In genomic region chr9:43327182-43328129, GRCm38 (mm10) we compare ENCODE assay signal across 8 mouse cellular contexts. TPM values are rescaled to one million over a fixed set of nuclear protein-coding genes. Genes with fewer than 3 reads are reported as not detected.
DNase-seq lines count a peak whose midpoint lies in the region; ATAC-seq and TF ChIP-seq lines count a peak whose summit lies in the region.

No protein-coding gene starts in this region.

- TF ChIP-seq CTCF in cerebellum, adult 2 months (IDR thresholded peaks at IDR 0.05; ENCODE audit: borderline replicate concordance, insufficient read depth, low read depth, low read length): 0 out of 2 replicates have a peak, but pooled peaks have one; percentile 7
- 0 out of 2 replicates have a peak, but pooled peaks have one; percentile 6 for TF ChIP-seq CTCF in liver, adult 2 months (IDR thresholded peaks at IDR 0.05; ENCODE audit: low read depth, low read length)
- peak; percentile 22; the same call in 1 of the 2 replicates for TF ChIP-seq CTCF in embryonic fibroblast, embryonic 13.5 days (IDR thresholded peaks at IDR 0.05; ENCODE audit: borderline replicate concordance, insufficient read depth, low read length)

- no peaks in the 10 kb centered on the region for H3K27me3 ChIP-seq in cerebellum, adult 2 months (ENCODE audit: control insufficient read depth, insufficient read depth, low read length)
- no peaks in the 10 kb centered on the region for H3K27me3 ChIP-seq in liver, adult 2 months (ENCODE audit: control insufficient read depth, insufficient read depth, low read length)
- no peaks in the 10 kb centered on the region for H3K27me3 ChIP-seq in neural tube, embryonic 13.5 days

- no peaks in the 10 kb centered on the region for H3K36me3 ChIP-seq in liver, adult 2 months (ENCODE audit: control insufficient read depth, insufficient read depth, low read length)
- no peaks in the 10 kb centered on the region for H3K36me3 ChIP-seq in neural tube, embryonic 13.5 days

- H3K4me3 ChIP-seq in cerebellum, adult 2 months (replicated peaks; ENCODE audit: insufficient read depth, low read depth, low read length): no peak overlapping the region
- no peak overlapping the region for H3K4me3 ChIP-seq in liver, adult 2 months (ENCODE audit: insufficient read depth, low read depth, low read length)
- H3K4me3 ChIP-seq in embryonic fibroblast, embryonic 13.5 days (ENCODE audit: insufficient read depth, low read length): no peak overlapping the region
- no peak overlapping the region for H3K4me3 ChIP-seq in neural tube, embryonic 13.5 days

- H3K4me1 ChIP-seq in cerebellum, adult 2 months (ENCODE audit: control insufficient read depth, insufficient read depth, low read length): peaks cover 26% of the 10 kb centered on the region
- no peaks in the 10 kb centered on the region for H3K4me1 ChIP-seq in liver, adult 2 months (ENCODE audit: control insufficient read depth, insufficient read depth, low read length)
- H3K4me1 ChIP-seq in embryonic fibroblast, embryonic 13.5 days (ENCODE audit: control insufficient read depth, insufficient read depth, low read length): no peaks in the 10 kb centered on the region
- no peaks in the 10 kb centered on the region for H3K4me1 ChIP-seq in neural tube, embryonic 13.5 days (replicated peaks)

- TF ChIP-seq POLR2A in cerebellum, adult 2 months (IDR thresholded peaks at IDR 0.05; ENCODE audit: borderline replicate concordance, insufficient read depth, low read length): no peak
- TF ChIP-seq POLR2A in liver, adult 2 months (IDR thresholded peaks at IDR 0.05; ENCODE audit: extremely low read depth, insufficient read depth, low read length): no peak
- no peak for TF ChIP-seq POLR2A in embryonic fibroblast, embryonic 13.5 days (IDR thresholded peaks at IDR 0.05; ENCODE audit: low read depth, low read length)

- peak; percentile 54; the same call in 1 of the 2 replicates for ATAC-seq in neural tube, embryonic 13.5 days (ENCODE audit: low read depth)

- no peak overlapping the region for H3K4me2 ChIP-seq in neural tube, embryonic 13.5 days

- DNase-seq in cerebellum, adult 2 months: no peak
- DNase-seq in cerebellum, adult 11-12 months: no peak
- no peak for DNase-seq in liver, adult 2 months (ENCODE audit: extremely low read depth, low read depth, low spot score)
- DNase-seq in liver: no peak
- DNase-seq in ovary, postnatal 10 days (ENCODE audit: low spot score): no peak
- no peak for DNase-seq in adrenal gland, adult 2 months

- WGBS in cerebellum, adult 2 months: 77% methylated on average over 21 of the region's 21 CpGs
- 54% methylated on average over 21 of the region's 21 CpGs for WGBS in liver, adult 2 months
- WGBS in neural tube, embryonic 13.5 days: 50% methylated on average over 21 of the region's 21 CpGs

- H3K27ac ChIP-seq in cerebellum, adult 2 months (ENCODE audit: insufficient read depth, low read length): no peak overlapping the region
- H3K27ac ChIP-seq in liver, adult 2 months (replicated peaks; ENCODE audit: insufficient read depth, low read depth, low read length): no peak overlapping the region
- no peak overlapping the region for H3K27ac ChIP-seq in embryonic fibroblast, embryonic 13.5 days (ENCODE audit: insufficient read depth, low read length)
- no peak overlapping the region for H3K27ac ChIP-seq in neural tube, embryonic 13.5 days (replicated peaks)

- no peak overlapping the region for H3K9ac ChIP-seq in liver, adult 2 months (ENCODE audit: low read depth, low read length)
- no peak overlapping the region for H3K9ac ChIP-seq in neural tube, embryonic 13.5 days

- no peaks in the 10 kb centered on the region for H3K9me3 ChIP-seq in neural tube, embryonic 13.5 days

- H3K79me2 ChIP-seq in liver, adult 2 months (ENCODE audit: control insufficient read depth, insufficient read depth, low read length): no peaks in the 10 kb centered on the region

RNA-seq across cellular contexts. Expression of gene Trim29, which starts 16.8 kb away (rescaled TPM):
- 0.18 and 0.44 TPM in 2 replicates for polyA plus RNA-seq in cerebellum, adult 2 months (2012; rRNA removed)
- total RNA-seq in liver, adult 2 months (2014; rRNA removed): not detected in 2 replicates
- polyA plus RNA-seq in liver, adult 2 months (2012; rRNA removed): not detected in 2 replicates
- not detected in 2 replicates for polyA plus RNA-seq in embryonic fibroblast, embryonic 13.5 days (2011; ENCODE audit: insufficient read length, low read depth, missing spikeins)
- polyA plus RNA-seq in neural tube, embryonic 13.5 days (2015; fragmentation: Nextera tagmentation; extraction: Ambion mirVana): 0.34 and 0.38 TPM in 2 replicates
- total RNA-seq in adrenal gland, adult 2 months (2021): under 1 TPM; 0.14 to 0.20 TPM
- 0.10 and 0.37 TPM in 2 replicates for polyA plus RNA-seq in adrenal gland, adult 2 months (2012; rRNA removed)
